Mouse (Mus musculus): Measurements from ENCODE around the gene Mcub.

The Mcub gene

GRCm38 (mm10) chr3:129969432-129970395 is at the start of gene Mcub:
Gene Mcub (minus strand): TSS chr3:129970206.
- peak in 1 of 2 experiments; percentile 13 for DNase-seq (ENCODE audit: low spot score in 2 of 2)

- DNase-seq (ENCODE audit: low spot score in 2 of 2), result no peak
Observed at GRCm38 (mm10) chr3:130012943-130013342, 42.9 kb upstream of the Mcub start.

- no peak for DNase-seq (ENCODE audit: low spot score in 2 of 2)
Observed at GRCm38 (mm10) chr3:130011236-130011635, 41.2 kb upstream of the Mcub start.

- no peak for DNase-seq (ENCODE audit: low spot score in 2 of 2)
Observed at GRCm38 (mm10) chr3:130006141-130006540, 36.1 kb upstream of the Mcub start.

- no peak for DNase-seq (ENCODE audit: low spot score in 2 of 2)
Observed at GRCm38 (mm10) chr3:130000926-130001325, 30.9 kb upstream of the Mcub start.

GRCm38 (mm10) chr3:129998526-129998925 is 28.5 kb upstream of the Mcub start:
- DNase-seq (ENCODE audit: low spot score in 2 of 2), result no peak

- DNase-seq (ENCODE audit: low spot score in 2 of 2), result no peak
Observed at GRCm38 (mm10) chr3:129998001-129998400, 28.0 kb upstream of the Mcub start.

- no peak for DNase-seq (ENCODE audit: low spot score in 2 of 2)
Observed at GRCm38 (mm10) chr3:129997324-129997723, 27.3 kb upstream of the Mcub start.

GRCm38 (mm10) chr3:129987297-129987696 is 17.3 kb upstream of the Mcub start:
- no peak for DNase-seq (ENCODE audit: low spot score in 2 of 2)

GRCm38 (mm10) chr3:129985335-129985734 is 15.3 kb upstream of the Mcub start:
- DNase-seq (ENCODE audit: low spot score in 2 of 2), result no peak

- no peak for DNase-seq (ENCODE audit: low spot score in 2 of 2)
Observed at GRCm38 (mm10) chr3:129984797-129985196, 14.8 kb upstream of the Mcub start.

GRCm38 (mm10) chr3:129982271-129982670 is 12.3 kb upstream of the Mcub start:
- DNase-seq (ENCODE audit: low spot score in 2 of 2), result no peak

GRCm38 (mm10) chr3:129981756-129982155 is 11.8 kb upstream of the Mcub start:
- DNase-seq (ENCODE audit: low spot score in 2 of 2), result no peak

- DNase-seq (ENCODE audit: low spot score in 2 of 2), result no peak
Observed at GRCm38 (mm10) chr3:129979510-129979909, 9.5 kb upstream of the Mcub start.

- DNase-seq (ENCODE audit: low spot score in 2 of 2), result no peak
Observed at GRCm38 (mm10) chr3:129978716-129979115, 8.7 kb upstream of the Mcub start.

GRCm38 (mm10) chr3:129976317-129976716 is 6.3 kb upstream of the Mcub start:
- DNase-seq (ENCODE audit: low spot score in 2 of 2), result no peak

GRCm38 (mm10) chr3:129970529-129971515 is 816 bp upstream of the Mcub start:
- DNase-seq (ENCODE audit: low spot score in 2 of 2), result no peak

- no peak for DNase-seq (ENCODE audit: low spot score in 2 of 2)
Observed at GRCm38 (mm10) chr3:129969031-129969430, 975 bp downstream of the Mcub start.

- DNase-seq (ENCODE audit: low spot score in 2 of 2), result no peak
Observed at GRCm38 (mm10) chr3:129967874-129968273, 2.1 kb downstream of the Mcub start.

- no peak for DNase-seq (ENCODE audit: low spot score in 2 of 2)
Observed at GRCm38 (mm10) chr3:129964681-129965080, 5.3 kb downstream of the Mcub start.

- DNase-seq (ENCODE audit: low spot score in 2 of 2), result no peak
Observed at GRCm38 (mm10) chr3:129962533-129962932, 7.5 kb downstream of the Mcub start.

- DNase-seq (ENCODE audit: low spot score in 2 of 2), result no peak
Observed at GRCm38 (mm10) chr3:129953296-129953695, 16.7 kb downstream of the Mcub start.

All from spleen, postnatal 14 days (tissue).